Mouse (Mus musculus) kidney, postnatal 4 days (tissue): ENCODE data around the gene Ctcf.
"Not testable (repeated sequence)": the region's sequence is repeated elsewhere in the genome, so short reads cannot be mapped to it uniquely, and the experiment has no call there.

Experiments used
- DNase-seq, 2 experiments: peaks; one replicate each; pipeline ENCODE4 v3.0.0; 2021; ENCODE audit warnings: mixed read lengths in 2 of 2

Gene Ctcf

GRCm38 (mm10) chr8:105636018-105636962, at the start of gene Ctcf:
Gene Ctcf, plus strand, starts transcription at chr8:105636568.
- peak; percentile 94 to 97 for DNase-seq

GRCm38 (mm10) chr8:105592431-105592830, 43.9 kb upstream of the Ctcf start:
- DNase-seq = no peak

GRCm38 (mm10) chr8:105593859-105594258, 42.5 kb upstream of the Ctcf start:
- DNase-seq = peak; percentile 63 to 78

- DNase-seq = peak; percentile 67 to 79
Observed at GRCm38 (mm10) chr8:105594451-105595242, 41.7 kb upstream of the Ctcf start.

- peak; percentile 79 to 84 for DNase-seq
Observed at GRCm38 (mm10) chr8:105596362-105597034, 39.9 kb upstream of the Ctcf start.

- DNase-seq = no peak
Observed at GRCm38 (mm10) chr8:105598777-105599176, 37.6 kb upstream of the Ctcf start.

GRCm38 (mm10) chr8:105601301-105601700, 35.1 kb upstream of the Ctcf start:
- DNase-seq = no peak

GRCm38 (mm10) chr8:105602540-105602939, 33.8 kb upstream of the Ctcf start:
- DNase-seq = not testable (repeated sequence)

GRCm38 (mm10) chr8:105604804-105605381, 31.5 kb upstream of the Ctcf start, which contains the start of gene Ripor1:
Gene Ripor1, plus strand, starts transcription at chr8:105605255.
- DNase-seq = peak; percentile 87 to 92

GRCm38 (mm10) chr8:105605491-105606188, 30.7 kb upstream of the Ctcf start:
- peak; percentile 55 to 73 for DNase-seq

- peak; percentile 87 to 93 for DNase-seq
Observed at GRCm38 (mm10) chr8:105606189-105607023, 30.0 kb upstream of the Ctcf start.

- no peak for DNase-seq
Observed at GRCm38 (mm10) chr8:105607062-105607461, 29.3 kb upstream of the Ctcf start.

- DNase-seq = peak; percentile 45 to 61
Observed at GRCm38 (mm10) chr8:105607684-105608083, 28.7 kb upstream of the Ctcf start.

- no peak for DNase-seq
Observed at GRCm38 (mm10) chr8:105609355-105609754, 27.0 kb upstream of the Ctcf start.

- peak in 1 of 2 experiments; percentile 10 for DNase-seq
Observed at GRCm38 (mm10) chr8:105609771-105610170, 26.6 kb upstream of the Ctcf start.

GRCm38 (mm10) chr8:105611836-105612235, 24.5 kb upstream of the Ctcf start:
- no peak for DNase-seq

- DNase-seq = peak; percentile 67 to 74
Observed at GRCm38 (mm10) chr8:105613037-105613436, 23.3 kb upstream of the Ctcf start.

GRCm38 (mm10) chr8:105613830-105614511, 22.4 kb upstream of the Ctcf start:
- DNase-seq = peak; percentile 86 to 92

GRCm38 (mm10) chr8:105615942-105616341, 20.4 kb upstream of the Ctcf start:
- no peak for DNase-seq
